Mouse (Mus musculus) small intestine, adult 2 months (tissue): Measurements from ENCODE around the gene Litaf. TPM values are rescaled to one million over a fixed set of nuclear protein-coding genes. Genes with fewer than 3 reads are reported as not detected.

ENCODE experiments used
- H3K27ac ChIP-seq: fragments of 200-500 bp; 2 replicates; pipeline ENCODE4 v1.5.1; 2012; ENCODE audit warnings: low read depth, low read length, control low read depth, inconsistent platforms; ENCODE audit not compliant: insufficient read depth
- H3K27me3 ChIP-seq: fragments of 200-500 bp; 2 replicates; pipeline ENCODE4 v1.6.1; 2012; ENCODE audit warnings: mild to moderate bottlenecking, moderate library complexity, low read length, inconsistent platforms; ENCODE audit not compliant: control insufficient read depth, insufficient read depth
- H3K36me3 ChIP-seq: fragments of 200-500 bp; 2 replicates; pipeline ENCODE4 v1.6.1; 2012; ENCODE audit warnings: mild to moderate bottlenecking, low read length, control low read depth, inconsistent platforms; ENCODE audit not compliant: control insufficient read depth, insufficient read depth
- H3K4me1 ChIP-seq: fragments of 200-500 bp; 2 replicates; pipeline ENCODE4 v1.6.1; 2012; ENCODE audit warnings: low read length, inconsistent platforms, mixed read lengths; ENCODE audit not compliant: control insufficient read depth, insufficient read depth, insufficient read length
- H3K4me3 ChIP-seq: fragments of 200-500 bp; 2 replicates; pipeline ENCODE4 v1.5.1; 2012; ENCODE audit warnings: low read depth, mild to moderate bottlenecking, control low read depth, inconsistent platforms, low read length, moderate library complexity
- CTCF ChIP-seq: fragments of 200-500 bp; IDR thresholded peaks from 2 replicates; pipeline ENCODE4 v1.5.1; 2012; ENCODE audit warnings: low read depth, mild to moderate bottlenecking, control low read depth, inconsistent platforms, low read length, moderate library complexity, mixed read lengths; ENCODE audit not compliant: insufficient replicate concordance, insufficient read length; ENCODE audit errors: extremely low read depth
- POLR2A ChIP-seq: fragments of 200-500 bp; IDR thresholded peaks from 2 replicates; pipeline ENCODE4 v1.6.1; 2012; ENCODE audit warnings: low read depth, mild to moderate bottlenecking, control low read depth, inconsistent platforms, low read length, moderate library complexity
- WGBS: fragments of 180-500 bp; shearing (Covaris S2); methylation state at CpG from one replicate; pipeline ENCODE4 v1.1.7; 2018; 5-methylcytosine and 5-hydroxymethylcytosine counted together
- polyA plus RNA-seq: library from polyadenylated mRNA; depleted of rRNA; stranded (reverse); fragments of >200 nt; gene quantifications from 2 replicates; pipeline ENCODE4 v1.2.3, GENCODE M21; 2012

Gene Litaf
- polyA plus RNA-seq, 1 experiment, result 497 TPM

DNA sequence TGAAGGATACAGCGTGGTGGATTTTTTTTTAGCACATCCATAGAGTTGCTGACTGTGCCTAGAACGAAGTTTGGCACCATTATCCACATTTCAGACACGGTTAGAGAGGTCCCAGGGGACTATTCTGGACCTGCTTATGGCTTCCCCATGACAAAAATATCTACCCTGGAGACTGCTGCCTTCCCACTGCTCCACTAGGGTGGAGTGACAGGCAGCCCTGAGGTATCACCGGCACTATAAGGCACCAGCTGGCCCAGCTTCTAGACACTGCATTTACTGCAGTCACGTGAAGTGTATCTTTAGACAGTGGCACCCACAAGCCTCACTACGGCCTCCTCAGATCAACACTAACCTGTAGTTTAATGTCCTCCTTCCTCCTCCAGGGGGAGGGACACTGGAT is 11.1 kb downstream of the Litaf start:
- 83% methylated on average over 6 of the region's 6 CpGs for WGBS
- Histone ChIP-seq H3K27me3 (no peaks in the 10 kb centered on the region), H3K4me1 (no peaks in the 10 kb centered on the region), H3K36me3 (no peaks in the 10 kb centered on the region), H3K4me3 (no peak overlapping the region), H3K27ac (no peak overlapping the region)
- TF ChIP-seq CTCF (no peak), POLR2A (no peak)

DNA sequence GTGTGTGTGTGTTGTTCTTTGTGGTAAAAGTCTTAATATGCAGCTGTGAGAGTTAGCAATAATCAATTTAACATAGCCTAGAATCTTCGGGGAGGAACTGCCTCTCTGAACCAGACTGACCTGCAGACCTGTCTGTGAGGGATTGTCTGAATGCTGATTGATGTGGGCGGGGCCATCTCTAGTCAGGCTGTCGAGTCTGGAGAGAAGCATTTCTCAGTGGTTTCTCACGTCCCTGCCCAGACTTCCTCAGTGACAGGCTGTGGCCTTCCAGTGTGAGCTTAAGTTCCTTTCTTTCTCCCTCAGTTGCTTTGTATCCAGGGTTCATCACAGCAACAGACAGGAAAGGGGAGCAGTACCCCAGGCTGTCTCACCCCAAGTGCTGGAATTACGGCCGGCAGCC is 11.5 kb downstream of the Litaf start:
- Histone ChIP-seq H3K4me1 (no peaks in the 10 kb centered on the region), H3K27ac (no peak overlapping the region), H3K36me3 (no peaks in the 10 kb centered on the region), H3K4me3 (no peak overlapping the region), H3K27me3 (no peaks in the 10 kb centered on the region)
- WGBS, result 65% methylated on average over 6 of the region's 6 CpGs
- TF ChIP-seq CTCF (no peak), POLR2A (no peak)

DNA sequence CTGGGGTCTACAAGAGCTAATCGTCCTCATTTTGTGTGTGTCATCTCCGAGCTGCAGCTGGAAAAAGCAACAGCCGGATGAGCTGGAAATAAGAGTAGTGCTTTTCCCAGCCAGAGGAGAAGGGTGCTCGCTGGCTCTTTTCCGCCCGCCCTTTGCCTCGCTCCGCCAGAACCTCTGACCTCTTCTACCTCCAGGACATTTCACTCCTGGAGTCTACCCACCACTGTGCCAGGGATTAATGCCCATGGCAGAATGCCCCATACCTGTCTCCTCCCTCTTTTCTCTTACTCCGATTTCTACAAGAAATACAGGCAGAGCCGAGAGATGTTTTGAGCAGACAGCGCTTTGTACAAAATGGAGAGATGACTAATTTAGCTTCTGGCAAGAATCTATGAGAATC is 14.8 kb downstream of the Litaf start:
- WGBS, result 86% methylated on average over 11 of the region's 11 CpGs
- Histone ChIP-seq H3K4me1 (no peaks in the 10 kb centered on the region), H3K36me3 (no peaks in the 10 kb centered on the region), H3K27me3 (peaks cover 3% of the 10 kb centered on the region; the same call in 1 of the 2 replicates), H3K4me3 (no peak overlapping the region), H3K27ac (no peak overlapping the region)
- no peak for TF ChIP-seq POLR2A
- TF ChIP-seq CTCF, result no peak

DNA sequence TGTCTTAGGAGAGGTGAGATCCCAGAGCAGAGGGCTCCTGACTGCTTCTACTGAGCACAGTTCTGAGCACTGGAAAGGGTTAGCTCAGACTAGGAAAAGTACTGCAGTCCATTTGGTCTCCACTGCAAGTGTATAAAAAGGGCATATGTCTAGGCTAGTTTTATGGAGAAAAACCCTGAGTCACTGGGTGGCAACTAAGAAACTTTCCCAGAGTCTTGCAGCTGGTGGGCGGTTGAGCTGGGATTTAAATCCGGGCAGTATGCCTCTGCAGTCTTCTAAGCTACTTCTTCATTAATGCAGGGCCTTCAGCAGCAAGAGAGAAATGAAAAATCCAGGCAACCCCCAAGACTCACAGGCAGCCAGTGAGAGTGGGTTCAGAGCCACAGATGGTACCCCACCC is 15.7 kb downstream of the Litaf start:
- 87% methylated on average over 2 of the region's 2 CpGs for WGBS
- no peak for TF ChIP-seq CTCF
- TF ChIP-seq POLR2A, result no peak
- Histone ChIP-seq H3K4me3 (no peak overlapping the region), H3K27ac (no peak overlapping the region), H3K36me3 (no peaks in the 10 kb centered on the region), H3K27me3 (peaks cover 3% of the 10 kb centered on the region; the same call in 1 of the 2 replicates), H3K4me1 (no peaks in the 10 kb centered on the region)

DNA sequence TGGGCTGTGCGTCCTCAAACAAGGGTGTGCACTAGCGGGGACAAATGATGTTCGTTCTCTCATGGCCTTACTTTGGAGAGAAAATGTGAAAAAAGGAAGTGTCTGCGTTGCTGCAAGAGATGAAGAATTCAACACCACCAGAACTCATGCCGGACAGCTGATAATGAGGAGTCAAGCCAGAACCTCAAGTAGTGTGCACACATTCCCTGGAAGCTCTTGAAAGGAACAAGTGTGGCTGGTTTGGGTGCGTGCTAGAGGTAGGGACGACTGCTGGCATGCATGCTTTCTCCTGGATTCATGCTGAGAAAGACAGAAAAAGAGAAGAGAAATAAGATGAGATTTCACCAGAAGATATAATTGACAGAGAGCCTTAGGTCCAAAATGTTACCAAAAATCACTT is 18.8 kb downstream of the Litaf start:
- no peak overlapping the region for H3K4me3 ChIP-seq
- H3K27me3 ChIP-seq, result peaks cover 3% of the 10 kb centered on the region; the same call in 1 of the 2 replicates
- TF ChIP-seq CTCF (no peak), POLR2A (no peak)
- no peak overlapping the region for H3K27ac ChIP-seq
- H3K4me1 ChIP-seq, result no peaks in the 10 kb centered on the region
- 69% methylated on average over 7 of the region's 7 CpGs for WGBS
- no peaks in the 10 kb centered on the region for H3K36me3 ChIP-seq

DNA sequence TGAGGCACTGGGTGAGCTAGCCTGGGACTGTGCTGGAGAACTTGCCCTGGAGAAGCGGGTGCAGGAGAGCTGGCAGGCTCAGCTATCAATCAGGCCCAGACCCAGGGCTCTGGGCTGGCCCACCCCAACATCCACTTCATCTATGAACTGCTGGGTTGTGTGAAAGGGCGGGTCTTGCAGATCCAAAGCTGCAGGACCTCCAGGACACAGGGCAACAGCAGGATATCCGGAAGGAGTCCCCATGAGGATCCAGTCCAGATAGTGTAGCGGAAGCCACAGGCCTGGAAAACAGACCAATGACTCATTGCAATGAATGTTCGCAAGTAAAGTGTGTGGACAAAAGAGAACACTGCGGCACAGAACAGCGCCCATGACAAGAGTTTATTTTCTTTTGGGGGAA is 19.5 kb downstream of the Litaf start:
- 83% methylated on average over 7 of the region's 7 CpGs for WGBS
- H3K4me3 ChIP-seq, result no peak overlapping the region
- TF ChIP-seq CTCF (no peak), POLR2A (no peak)

DNA sequence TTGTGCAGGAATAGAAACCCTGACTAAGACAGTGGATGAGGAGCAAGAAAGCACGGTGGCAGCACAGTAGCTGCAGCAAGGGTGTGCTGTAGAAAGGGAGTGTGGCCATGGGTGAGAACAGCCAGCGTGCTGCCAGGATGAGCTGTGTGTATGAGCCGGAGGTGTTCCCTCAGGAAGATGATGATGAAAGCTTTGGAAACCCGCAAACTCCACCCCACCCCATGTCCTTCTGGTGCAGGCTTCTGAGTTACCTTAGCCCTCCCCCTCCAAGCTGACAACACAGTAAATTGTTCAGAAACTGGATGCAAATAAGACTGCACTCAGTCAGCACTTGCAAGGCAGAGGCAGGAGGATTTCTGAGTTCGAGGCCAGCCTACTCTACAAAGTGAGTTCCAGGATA is 22.7 kb downstream of the Litaf start:
- 72% methylated on average over 5 of the region's 5 CpGs for WGBS
- Histone ChIP-seq H3K36me3 (no peaks in the 10 kb centered on the region), H3K27me3 (peaks cover 3% of the 10 kb centered on the region; the same call in 1 of the 2 replicates), H3K4me3 (no peak overlapping the region), H3K27ac (no peak overlapping the region), H3K4me1 (no peaks in the 10 kb centered on the region)
- no peak for TF ChIP-seq POLR2A
- TF ChIP-seq CTCF, result no peak

More for the DNA sequence above, 19.5 kb downstream of the Litaf start:
- Histone ChIP-seq H3K27me3 (peaks cover 3% of the 10 kb centered on the region; the same call in 1 of the 2 replicates), H3K4me1 (no peaks in the 10 kb centered on the region), H3K27ac (no peak overlapping the region), H3K36me3 (no peaks in the 10 kb centered on the region)

DNA sequence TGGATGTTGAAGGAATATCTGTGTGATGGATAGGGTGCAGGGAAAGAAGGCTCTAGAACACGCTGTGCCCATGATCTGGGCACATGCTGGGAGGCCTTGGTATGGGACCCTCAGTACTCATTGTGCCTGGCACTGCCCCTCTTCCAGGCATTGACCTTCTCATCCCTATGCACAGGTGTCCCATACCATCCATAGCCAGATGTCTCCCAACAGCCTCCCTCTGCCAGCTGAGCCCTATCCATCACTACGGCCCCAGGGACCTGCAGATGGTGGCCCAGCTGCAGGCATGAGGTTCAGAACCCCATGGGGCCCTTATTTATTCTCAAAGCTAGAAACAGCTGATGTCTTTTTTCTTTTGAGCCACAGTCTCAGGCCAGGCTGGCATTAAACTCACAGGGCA is 25.4 kb downstream of the Litaf start:
- Histone ChIP-seq H3K36me3 (no peaks in the 10 kb centered on the region), H3K4me1 (no peaks in the 10 kb centered on the region), H3K27ac (no peak overlapping the region), H3K27me3 (no peaks in the 10 kb centered on the region), H3K4me3 (no peak overlapping the region)
- no peak for TF ChIP-seq POLR2A
- TF ChIP-seq CTCF, result no peak
- 73% methylated on average over 2 of the region's 2 CpGs for WGBS
